Mouse (Mus musculus): ENCODE results near the gene Pih1d1.
A peak's percentile ranks its signal among the peaks of the same experiment; 100 is the strongest.
"Not testable (repeated sequence)": the region's sequence is repeated elsewhere in the genome, so short reads cannot be mapped to it uniquely, and the experiment has no call there.

The Pih1d1 gene

DNA sequence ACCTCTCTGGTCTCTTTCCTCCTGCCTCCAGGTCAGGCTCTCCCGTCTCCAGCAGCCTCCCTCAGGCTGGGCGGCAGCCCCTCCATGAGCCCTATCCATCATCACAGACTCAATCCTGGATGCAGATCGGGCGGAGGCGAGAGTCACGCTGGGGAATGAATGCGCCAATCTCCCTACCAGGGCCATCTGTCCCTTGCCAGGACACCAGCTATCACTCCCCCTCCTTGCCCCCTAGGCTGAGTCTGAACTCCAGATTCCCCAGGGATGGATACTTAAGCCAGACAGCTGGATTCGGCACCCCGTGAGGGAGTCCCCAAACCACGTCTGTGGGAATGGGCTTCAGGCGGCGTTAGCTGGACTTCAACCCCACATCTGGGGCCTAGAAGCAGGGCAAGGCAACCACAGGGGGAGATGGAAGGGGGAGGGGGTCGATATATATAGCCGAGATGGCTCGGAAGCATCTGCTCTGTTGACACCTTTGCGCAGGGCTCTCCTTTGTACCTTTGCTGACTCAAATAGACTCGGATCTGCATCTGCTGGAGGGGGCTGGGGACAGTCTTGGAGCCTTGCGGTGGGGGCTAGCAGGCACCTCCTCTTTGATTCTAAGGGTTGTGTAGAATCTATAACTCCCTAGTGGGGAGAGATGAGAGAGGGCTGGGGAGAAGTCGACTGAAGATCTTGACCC lies 13.8 kb downstream of the Pih1d1 start:
- DNase-seq (ENCODE audit: low read depth, low spot score), result no peak

DNA sequence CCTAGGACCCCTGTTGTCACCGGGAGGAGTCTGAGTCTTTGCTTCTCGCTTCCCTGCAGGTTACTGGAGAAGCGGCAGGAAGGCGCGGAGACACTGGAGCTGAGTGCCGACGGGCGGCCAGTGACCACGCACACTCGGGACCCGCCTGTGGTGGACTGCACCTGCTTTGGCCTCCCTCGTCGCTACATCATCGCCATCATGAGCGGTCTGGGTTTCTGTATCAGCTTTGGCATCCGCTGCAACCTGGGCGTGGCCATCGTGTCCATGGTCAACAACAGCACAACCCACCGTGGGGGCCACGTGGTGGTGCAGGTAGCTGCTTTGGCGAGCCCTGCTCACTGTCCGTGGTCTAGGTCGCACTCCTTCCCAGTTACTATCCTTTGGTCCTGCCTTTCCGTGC lies 14.6 kb downstream of the Pih1d1 start:
- no peak for DNase-seq (ENCODE audit: low read depth, low spot score)

DNA sequence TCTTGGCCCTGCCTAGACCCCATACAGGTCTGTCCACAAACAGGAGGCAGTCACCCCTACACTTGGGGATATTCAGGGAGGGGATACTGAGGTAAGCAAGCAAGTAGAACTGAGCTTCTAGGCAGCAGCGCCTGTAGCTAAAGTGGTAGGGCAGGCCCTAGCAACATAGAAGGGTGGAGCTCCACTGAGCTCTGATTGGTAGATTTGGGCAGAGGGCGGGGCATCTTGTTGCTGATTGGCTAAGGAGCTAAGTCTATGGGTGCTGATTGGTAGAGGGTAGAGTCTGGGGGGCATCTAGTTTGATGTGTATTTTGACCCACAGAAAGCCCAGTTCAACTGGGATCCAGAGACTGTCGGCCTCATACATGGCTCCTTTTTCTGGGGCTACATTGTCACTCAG lies 15.4 kb downstream of the Pih1d1 start:
- DNase-seq (ENCODE audit: low read depth, low spot score), result no peak

DNA sequence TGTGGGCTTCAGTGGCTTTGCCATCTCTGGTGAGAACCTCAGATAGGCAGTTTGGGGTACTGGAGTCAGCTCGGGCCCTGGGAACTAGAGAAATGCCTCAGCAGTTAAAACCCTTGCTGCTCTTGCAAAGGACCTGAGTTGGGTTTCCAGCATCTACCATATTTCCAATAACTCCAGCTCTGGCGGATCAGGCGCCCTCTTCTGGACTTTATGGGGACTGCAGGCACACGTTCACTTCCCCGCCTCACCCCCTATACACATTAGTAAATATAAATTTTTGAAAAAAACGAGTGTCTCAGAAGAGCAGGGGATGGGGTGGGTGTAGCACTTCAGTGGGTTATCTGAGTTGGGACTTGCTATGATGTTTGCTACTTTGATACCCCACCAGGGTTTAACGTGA lies 18.9 kb downstream of the Pih1d1 start:
- no peak for DNase-seq (ENCODE audit: low read depth, low spot score)

DNA sequence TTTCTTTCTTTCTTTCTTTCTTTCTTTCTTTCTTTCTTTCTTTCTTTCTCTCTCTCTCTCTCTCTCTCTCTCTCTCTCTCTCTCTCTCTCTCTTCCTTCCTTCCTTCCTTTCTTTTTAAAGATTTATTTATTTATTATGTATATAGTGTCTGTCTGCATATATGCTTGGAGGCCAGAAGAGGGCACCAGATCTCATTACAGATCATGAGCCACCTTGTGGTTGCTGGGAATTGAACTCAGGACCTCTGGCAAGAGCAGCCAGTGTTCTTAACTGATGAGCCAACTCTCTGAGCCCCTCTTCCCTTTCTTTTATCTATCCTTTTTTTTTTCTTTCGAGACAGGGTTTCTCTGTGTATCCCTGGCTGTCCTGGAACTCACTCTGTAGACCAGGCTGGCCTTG lies 19.7 kb downstream of the Pih1d1 start:
- DNase-seq (ENCODE audit: low read depth, low spot score), result not testable (repeated sequence)

DNA sequence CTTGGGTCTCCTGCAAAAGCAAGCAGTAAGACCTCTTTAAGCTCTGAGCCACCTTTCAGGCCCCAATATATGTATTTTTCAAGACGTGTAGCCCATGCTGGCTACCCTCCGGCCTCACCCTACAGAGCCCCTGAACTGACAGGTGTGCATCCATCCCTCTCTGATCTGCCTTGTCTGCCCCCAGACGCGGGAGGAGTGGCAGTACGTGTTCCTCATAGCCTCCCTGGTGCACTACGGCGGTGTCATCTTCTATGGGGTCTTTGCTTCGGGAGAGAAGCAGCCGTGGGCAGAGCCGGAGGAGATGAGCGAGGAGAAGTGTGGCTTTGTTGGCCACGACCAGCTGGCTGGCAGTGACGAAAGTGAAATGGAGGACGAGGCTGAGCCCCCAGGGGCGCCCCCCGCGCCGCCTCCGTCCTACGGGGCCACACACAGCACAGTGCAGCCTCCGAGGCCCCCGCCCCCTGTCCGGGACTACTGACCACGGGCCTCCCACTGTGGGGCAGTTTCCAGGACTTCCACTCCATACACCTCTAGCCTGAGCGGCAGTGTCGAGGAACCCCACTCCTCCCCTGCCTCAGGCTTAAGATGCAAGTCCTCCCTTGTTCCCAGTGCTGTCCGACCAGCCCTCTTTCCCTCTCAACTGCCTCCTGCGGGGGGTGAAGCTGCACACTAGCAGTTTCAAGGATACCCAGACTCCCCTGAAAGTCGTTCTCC lies 20.6 kb downstream of the Pih1d1 start:
- DNase-seq (ENCODE audit: low read depth, low spot score), result no peak

DNA sequence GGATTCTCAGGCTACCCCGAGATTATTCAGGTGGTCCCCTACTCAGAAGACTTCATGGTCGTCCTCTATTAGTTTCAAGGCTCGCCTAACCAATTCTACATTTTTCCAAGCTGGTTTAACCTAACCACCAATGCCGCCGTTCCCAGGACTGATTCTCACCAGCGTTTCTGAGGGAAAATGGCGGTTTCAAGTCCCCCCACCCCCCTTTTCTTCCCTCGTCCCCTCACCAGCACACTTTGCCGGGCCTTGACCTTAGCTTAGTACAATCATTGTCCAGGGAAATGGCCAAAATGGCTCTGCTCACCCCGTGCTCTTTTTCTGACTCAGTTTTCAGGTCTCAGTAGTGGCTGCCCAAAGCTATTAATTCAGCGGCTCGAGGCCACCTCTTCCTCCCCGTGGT lies 21.3 kb downstream of the Pih1d1 start:
- no peak for DNase-seq (ENCODE audit: low read depth, low spot score)

DNA sequence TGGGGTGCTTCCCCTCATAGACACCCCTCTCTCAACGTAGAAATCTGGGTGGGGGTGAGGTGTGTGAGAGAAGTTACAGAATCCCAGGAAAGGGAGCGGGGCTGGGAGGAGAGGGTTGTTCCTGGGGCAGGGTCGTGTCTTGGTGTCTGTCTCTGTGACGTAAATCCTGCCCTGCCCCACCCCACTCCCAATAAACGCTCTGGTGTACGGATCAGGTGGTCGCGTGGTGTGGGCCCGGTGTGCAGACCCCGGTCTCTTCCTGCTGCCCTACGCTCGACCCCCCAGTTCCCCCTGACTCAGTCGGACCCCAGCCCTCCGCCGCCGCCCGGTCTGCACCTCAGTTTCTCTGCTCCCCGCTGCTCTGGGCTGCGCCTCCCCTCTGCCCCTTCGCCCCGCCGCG lies 21.8 kb downstream of the Pih1d1 start:
- DNase-seq (ENCODE audit: low read depth, low spot score), result no peak

DNA sequence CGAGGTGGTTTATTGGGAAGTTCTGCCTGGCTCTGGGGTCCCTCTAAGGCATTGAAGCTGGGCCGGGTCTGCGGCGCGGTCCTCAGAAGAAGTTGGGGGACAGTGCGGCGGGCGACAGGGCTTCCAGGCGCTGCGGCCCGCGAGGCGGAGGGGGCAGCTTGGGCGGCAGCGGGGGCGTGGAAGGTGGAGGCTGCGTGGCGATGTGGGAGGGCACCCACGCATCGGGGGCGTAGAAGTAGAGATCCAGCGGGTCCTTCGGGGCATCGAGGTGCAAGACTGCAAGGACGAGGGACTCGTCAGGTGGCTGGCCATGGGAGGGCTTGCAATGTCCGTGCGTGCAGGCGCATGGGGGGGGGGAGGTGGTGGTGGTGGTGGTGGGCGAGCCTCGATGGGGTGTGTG lies 22.3 kb downstream of the Pih1d1 start:
- no peak for DNase-seq (ENCODE audit: low read depth, low spot score)

DNA sequence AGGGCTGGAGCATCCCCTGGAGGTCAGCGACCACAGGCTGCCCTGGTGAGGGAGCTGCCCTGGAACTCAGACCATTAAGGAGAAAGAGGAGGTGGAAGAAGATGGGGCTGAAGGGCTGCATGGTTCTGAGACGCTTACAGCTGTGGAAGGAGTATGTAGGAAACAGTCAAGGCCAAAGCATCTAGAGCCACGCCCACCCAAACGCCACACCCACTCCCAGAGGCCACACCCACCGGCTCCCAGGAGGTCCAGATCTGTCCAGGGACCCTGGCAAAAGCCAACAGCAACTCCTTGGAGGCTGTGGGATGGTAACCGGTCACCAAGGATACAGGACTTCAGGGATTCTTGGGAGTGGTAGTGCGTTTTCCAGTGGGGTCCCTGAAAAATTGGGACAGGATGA lies 24.4 kb downstream of the Pih1d1 start:
- DNase-seq (ENCODE audit: low read depth, low spot score), result no peak

DNA sequence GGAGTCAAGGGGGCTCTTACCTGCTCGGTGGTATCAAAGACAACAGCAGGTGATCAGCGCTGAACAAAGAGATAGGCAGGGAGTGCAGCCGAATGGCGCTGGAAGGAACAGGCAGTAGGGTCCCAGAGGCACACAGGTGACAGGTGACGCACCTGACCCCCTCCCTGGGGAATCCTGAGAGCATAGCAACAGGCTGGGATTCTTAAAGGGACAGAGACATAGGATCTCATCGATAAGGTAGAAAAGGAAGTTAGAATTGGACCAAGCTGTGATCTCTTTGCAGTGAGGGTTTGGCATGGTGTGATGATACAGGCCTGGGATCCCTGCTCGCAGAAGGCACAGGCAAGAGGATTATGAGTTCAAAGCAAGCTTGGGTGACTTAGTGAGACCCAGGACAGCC lies 25.4 kb downstream of the Pih1d1 start, which contains the start of gene Gfy:
Gene Gfy (minus strand): TSS at position 101 of the 400 bp plus-strand sequence.
- DNase-seq (ENCODE audit: low read depth, low spot score), result no peak

DNA sequence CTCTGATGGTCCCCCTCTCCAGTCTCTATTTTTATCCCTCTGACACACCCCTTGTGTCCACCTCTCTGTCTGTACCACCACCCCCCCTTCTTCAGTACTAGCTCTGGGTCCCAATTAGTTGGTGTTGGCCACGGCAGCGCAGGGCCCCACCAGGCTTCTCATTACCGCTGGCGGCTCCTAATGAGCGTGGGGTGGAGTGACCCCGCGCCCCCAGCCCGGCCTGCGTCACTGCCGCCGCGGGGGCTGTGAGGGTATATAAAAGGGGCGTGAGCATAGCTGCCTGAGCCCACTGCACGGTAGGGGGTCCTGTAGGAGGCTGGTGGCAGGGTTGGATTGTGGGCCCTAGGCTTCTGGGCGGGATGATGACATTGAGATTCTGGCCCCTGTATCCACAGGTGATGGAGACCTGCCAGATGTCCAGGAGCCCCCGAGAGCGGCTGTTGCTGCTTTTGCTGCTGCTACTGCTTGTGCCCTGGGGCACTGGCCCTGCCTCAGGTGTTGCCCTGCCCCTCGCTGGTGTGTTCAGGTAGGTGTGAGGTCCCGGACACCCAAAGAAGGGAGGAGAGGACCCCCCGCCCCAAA lies 26.9 kb downstream of the Pih1d1 start, which contains the start of gene Pth2:
Gene Pth2 (plus strand): TSS at position 100 of the 582 bp plus-strand sequence.
- DNase-seq (ENCODE audit: low read depth, low spot score), result no peak

DNA sequence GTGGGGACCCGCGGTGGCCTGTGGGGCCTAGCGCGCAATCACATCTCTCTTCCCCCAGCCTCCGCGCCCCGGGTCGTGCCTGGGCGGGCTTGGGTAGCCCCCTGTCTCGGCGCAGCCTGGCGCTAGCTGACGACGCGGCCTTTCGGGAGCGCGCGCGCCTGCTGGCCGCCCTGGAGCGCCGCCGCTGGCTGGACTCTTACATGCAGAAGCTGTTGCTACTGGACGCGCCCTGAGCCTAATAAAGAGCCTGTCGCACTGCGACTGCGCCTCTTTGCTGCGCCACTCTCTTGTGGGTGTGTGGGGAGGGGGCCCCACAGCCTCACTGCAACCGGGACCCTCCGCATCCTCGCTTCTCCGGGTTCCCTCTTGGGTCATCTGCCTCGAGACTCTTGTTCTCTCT lies 27.4 kb downstream of the Pih1d1 start:
- no peak for DNase-seq (ENCODE audit: low read depth, low spot score)

DNA sequence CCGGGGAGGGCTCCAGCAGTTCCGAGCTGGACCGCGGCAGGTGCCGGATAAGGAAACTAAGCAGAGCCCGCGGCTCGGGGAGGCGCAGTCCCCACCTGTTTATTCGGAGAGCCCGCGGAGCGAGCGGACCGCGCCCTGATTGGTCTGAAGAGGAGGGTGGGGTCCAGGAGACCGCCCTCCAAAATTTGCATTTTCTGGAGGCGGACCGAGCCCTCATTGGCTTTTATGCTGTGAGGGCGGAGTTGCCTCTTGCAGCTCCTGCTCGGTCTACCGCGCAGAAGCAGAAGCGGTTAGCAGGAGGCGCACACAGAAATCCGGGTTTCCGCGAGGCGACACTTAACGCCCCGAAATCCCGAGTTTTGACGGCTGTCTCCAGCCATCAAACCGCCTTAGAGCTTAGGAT lies 28.1 kb downstream of the Pih1d1 start:
- peak; percentile 50 for DNase-seq (ENCODE audit: low read depth, low spot score)

DNA sequence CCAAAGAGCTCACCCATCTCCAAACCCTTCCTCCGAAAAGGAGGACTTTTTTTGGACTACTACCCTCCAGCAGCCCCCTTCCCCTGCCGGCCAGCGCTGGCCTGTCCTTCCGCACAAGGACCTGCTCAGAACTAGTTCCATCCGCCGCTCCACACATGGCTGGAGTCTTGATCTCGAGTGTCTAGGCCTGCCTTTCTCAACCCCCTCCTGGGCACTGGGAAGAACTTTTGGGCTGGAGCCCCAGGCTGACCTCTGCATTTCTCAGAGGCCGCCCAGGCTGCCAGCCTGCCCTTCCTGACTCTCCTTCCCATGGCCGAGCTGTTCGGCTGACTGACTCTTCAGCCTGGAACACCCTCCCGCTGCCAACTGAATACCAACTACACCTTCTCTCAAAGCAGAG lies 28.5 kb downstream of the Pih1d1 start:
- no peak for DNase-seq (ENCODE audit: low read depth, low spot score)

DNA sequence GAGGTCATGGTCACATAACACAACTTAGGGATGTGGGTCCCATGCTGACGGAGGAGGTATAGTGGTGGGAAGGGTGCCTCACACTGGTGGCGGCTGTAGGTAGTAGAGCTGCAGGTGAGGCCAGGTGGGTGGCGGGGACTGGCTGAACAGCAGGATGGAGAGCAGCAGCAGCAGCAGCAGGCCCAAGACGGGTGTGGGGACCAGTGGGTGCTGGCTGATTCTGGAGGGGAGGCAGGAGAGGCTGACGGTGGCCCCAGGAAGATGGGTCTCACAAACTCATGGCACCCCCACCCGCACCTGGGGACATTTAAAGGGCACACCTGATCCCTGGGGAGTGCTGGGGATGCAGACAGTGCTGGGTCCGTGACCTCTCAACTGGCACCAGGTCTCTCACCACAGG lies 29.6 kb downstream of the Pih1d1 start:
- no peak for DNase-seq (ENCODE audit: low read depth, low spot score)

DNA sequence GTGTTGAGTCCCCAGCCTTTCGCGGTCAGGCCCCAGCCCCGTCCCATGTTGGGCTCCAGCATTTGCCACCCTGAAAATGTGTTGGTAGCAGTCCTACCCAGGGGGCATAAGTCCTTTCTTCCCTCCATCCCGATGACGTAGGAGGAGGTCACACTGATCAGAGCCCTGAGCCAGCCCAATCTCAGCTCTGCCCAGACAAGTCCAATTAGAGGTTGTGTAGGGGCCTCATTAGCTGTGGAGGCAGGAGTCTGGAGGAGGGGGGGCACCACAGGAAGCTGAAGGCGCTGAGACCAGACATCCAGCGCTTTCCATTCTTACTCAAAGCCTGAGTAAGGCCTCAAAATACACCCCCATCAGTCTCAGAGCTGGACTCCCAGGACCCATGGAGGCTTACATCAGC lies 31.8 kb downstream of the Pih1d1 start:
- no peak for DNase-seq (ENCODE audit: low read depth, low spot score)

DNA sequence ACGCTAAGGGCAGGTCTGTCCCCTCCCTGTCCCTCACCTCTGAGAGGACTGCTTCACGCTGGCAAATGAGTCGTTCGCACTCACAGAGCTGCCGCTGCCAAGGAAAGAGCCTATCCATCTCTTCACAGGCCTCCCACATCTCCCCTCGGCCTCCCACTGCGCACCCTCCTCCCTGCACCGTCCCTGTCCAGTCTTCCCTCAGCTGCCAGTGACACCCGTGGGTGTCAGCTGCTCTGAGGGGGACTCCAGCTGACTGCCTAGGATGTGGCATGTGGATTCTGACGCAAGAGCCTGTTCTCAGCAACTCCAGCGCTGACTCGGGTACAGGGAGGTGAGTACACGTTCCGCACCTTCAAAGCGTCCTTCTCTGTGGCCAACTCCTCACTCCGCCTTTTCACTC lies 35.5 kb downstream of the Pih1d1 start:
- DNase-seq (ENCODE audit: low read depth, low spot score), result no peak

DNA sequence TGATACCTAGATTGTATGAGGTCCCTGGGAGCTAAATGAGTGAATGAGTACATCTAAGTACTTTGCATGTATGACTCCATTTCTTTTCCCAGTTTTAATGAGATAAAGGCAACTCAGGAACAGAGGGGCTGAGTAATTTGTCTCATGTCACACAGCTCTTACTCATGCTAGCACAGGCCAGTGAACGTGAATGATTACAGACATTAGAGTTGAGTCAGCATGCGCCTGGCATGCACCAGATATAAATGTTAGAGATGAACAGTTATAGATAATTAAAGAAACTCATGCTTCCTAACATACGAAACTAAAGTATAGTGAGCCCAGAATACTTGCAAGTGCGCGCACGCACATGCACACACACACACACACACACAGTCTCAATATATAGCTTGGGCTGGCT lies 36.1 kb downstream of the Pih1d1 start:
- DNase-seq (ENCODE audit: low read depth, low spot score), result no peak

DNA sequence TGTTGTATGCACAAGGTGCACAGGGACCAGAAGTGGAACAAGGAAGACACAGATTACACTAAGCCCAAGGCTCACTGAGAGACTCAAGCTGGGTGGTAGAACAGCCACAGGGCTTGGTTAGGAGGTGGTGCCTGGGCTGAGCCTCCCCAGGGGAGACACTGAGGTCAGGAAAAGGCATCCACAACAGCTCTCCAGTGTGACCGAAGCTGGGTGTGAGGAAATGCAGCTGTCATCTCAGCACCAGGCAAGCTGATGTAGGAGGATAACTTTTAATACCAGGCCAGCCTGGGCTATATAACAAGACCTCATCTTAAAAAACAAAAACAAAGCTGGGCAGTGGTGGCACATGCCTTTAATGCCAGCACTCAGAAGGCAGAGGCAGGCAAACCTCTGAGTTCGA lies 37.1 kb downstream of the Pih1d1 start:
- DNase-seq (ENCODE audit: low read depth, low spot score), result no peak

DNA sequence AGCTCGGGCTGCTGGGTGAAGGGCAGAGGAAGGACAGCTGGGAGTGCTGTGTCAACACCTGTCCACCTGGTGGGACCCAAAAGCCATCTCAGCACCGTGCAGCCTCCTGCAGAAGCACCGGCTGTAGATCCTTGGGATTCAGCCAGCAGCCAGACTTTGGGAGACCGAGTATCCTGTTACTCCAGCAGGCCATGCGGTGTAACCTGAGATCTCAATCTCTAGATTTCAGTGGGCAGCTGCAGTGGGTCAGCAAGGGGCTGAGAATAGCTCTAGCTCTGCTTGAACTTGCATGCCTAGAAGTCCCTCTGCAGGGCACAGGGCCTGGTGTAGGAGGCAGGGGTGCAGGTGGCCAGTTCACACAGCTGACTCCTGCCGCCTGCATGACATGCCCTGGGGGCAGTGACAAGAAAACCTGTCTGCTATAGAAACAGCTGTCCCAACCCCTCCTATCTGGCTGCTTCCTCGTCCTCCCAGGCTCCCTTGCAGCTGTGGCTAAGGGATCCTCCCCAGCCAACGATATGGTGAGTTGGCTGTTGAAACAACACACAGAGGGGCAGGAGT lies 37.8 kb downstream of the Pih1d1 start:
- no peak for DNase-seq (ENCODE audit: low read depth, low spot score)

DNA sequence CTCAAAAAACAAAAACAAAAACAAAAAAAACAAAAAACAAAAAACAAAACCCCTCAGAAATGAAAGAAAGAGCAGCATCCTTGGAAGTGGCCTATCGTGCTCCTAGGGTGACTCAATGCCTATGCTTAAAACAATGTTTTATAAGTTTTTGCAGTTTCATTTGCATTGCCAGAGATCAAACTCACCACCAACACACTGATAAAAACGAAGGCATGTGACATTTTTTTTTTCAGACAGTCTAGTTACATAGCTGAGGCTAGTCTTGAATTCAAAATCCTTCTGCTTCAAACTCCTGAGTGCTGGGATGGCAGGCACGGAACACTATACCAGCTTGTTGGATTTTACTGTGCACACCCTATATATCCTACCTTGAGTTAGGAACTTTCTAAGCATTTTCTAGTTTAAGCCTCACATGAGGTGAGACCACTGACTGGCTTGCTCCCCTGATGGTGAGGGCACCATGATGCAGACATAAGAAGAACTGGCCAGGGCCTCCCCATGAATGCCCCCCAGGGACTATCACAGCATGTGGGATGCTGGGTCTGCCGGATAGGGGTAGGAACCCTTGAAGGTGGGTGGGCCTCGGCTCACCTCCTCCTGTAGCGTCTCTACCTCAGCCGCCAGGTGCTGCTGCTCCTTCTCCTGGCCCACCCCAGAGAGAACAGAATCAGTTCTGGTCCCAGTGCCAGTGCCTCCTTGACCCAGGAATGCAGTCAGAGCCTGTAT lies 38.6 kb downstream of the Pih1d1 start:
- no peak for DNase-seq (ENCODE audit: low read depth, low spot score)
